Mouse (Mus musculus) liver (tissue): ENCODE data around the gene Numb.

ENCODE experiments used
- DNase-seq: peaks from one replicate; pipeline ENCODE4 v3.0.0-alpha.2; 2020; ENCODE audit warnings: mixed read lengths

The Numb gene

GRCm38 (mm10) chr12:83780181-83780580 lies 141.6 kb downstream of the Numb start:
- no peak for DNase-seq

GRCm38 (mm10) chr12:83776766-83777165 lies 145.0 kb downstream of the Numb start:
- DNase-seq: no peak

- DNase-seq: no peak
Measured at GRCm38 (mm10) chr12:83775621-83776020, 146.1 kb downstream of the Numb start.

GRCm38 (mm10) chr12:83770418-83771256 lies 151.1 kb downstream of the Numb start:
- DNase-seq: peak; percentile 71

- DNase-seq: no peak
Measured at GRCm38 (mm10) chr12:83768235-83768899, 153.4 kb downstream of the Numb start.

GRCm38 (mm10) chr12:83767833-83768232 lies 153.9 kb downstream of the Numb start:
- no peak for DNase-seq

GRCm38 (mm10) chr12:83765965-83766603 lies 155.7 kb downstream of the Numb start:
- DNase-seq: no peak

- DNase-seq: no peak
Measured at GRCm38 (mm10) chr12:83764519-83764918, 157.2 kb downstream of the Numb start.

GRCm38 (mm10) chr12:83764044-83764365 lies 157.7 kb downstream of the Numb start:
- DNase-seq: no peak

- peak; percentile 24 for DNase-seq
Measured at GRCm38 (mm10) chr12:83763311-83764043, 158.3 kb downstream of the Numb start, which contains the start of gene Papln. Gene Papln, plus strand, starts transcription at chr12:83763634.

- no peak for DNase-seq
Measured at GRCm38 (mm10) chr12:83762706-83763105, 159.0 kb downstream of the Numb start.

GRCm38 (mm10) chr12:83760201-83760600 lies 161.5 kb downstream of the Numb start:
- DNase-seq: no peak

GRCm38 (mm10) chr12:83758735-83759134 lies 163.0 kb downstream of the Numb start:
- DNase-seq: no peak

- peak; percentile 36 for DNase-seq
Measured at GRCm38 (mm10) chr12:83752495-83752894, 169.2 kb downstream of the Numb start.

- no peak for DNase-seq
Measured at GRCm38 (mm10) chr12:83749186-83749585, 172.5 kb downstream of the Numb start.
